Mouse (Mus musculus): Measurements from ENCODE around the gene Cdkn2d. TPM values are rescaled to one million over a fixed set of nuclear protein-coding genes. Genes with fewer than 3 reads are reported as not detected.
"Not testable (repeated sequence)": the region's sequence is repeated elsewhere in the genome, so short reads cannot be mapped to it uniquely, and the experiment has no call there.

Cdkn2d gene
- polyA plus RNA-seq, 1 experiment from 2014 or later = 57.8 TPM

DNA sequence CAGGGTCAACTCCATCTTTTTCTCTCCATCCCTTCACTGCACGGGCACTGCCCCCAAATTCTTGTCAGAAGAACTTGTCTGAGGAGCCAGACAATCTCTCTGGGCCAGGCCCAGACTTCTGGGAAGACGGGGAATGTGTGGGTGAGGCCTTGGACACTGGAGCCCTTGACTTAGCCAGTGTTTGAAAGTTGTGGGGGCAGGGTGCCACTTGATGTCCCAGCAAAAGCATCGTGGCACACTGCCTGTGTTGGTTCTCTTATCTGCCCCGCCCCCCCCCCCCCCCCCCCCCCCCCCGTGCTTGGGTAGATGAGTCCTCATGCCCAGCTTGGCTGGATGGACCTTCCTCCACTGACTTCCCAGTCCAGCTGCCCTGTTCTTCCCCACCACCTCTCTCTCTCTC is 37.8 kb upstream of the Cdkn2d start:
- Histone ChIP-seq H3K9me3 (replicated peaks) (no peaks in the 10 kb centered on the region), H3K36me3 (no peaks in the 10 kb centered on the region), H3K9ac (no peak overlapping the region), H3K4me2 (replicated peaks) (no peak overlapping the region), H3K4me3 (replicated peaks) (no peak overlapping the region), H3K27ac (replicated peaks) (no peak overlapping the region), H3K4me1 (peaks cover 11% of the 10 kb centered on the region), H3K27me3 (no peaks in the 10 kb centered on the region)
- WGBS = 55% methylated on average over 4 of the region's 5 CpGs
- ATAC-seq (ENCODE audit: insufficient number of reproducible peaks, low FRiP score, low TSS enrichment, low read depth) = no peak

DNA sequence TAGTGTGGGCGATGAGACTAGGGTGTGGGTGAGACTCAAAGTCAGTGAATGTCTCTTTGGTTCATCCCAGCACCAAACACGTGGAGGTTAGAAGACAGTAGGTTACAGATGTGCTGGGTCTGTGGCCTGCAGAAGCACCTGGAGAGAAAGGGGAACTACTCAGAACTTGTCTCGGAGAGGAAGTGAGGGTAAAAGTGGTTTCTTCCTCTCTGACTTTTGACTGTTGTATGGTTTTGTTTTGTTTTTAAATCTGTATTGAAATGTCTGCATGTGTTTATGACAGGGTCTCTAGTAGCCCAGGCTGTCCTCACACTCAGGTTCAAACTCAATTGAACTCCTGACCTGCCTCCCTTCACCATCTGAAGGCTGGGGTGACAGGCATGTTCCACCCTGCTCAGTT is 36.8 kb upstream of the Cdkn2d start:
- WGBS = 71% methylated on average over 3 of the region's 3 CpGs
- Histone ChIP-seq H3K4me2 (replicated peaks) (no peak overlapping the region), H3K27me3 (no peaks in the 10 kb centered on the region), H3K4me1 (peaks cover 11% of the 10 kb centered on the region), H3K9me3 (replicated peaks) (no peaks in the 10 kb centered on the region), H3K9ac (no peak overlapping the region), H3K36me3 (no peaks in the 10 kb centered on the region), H3K4me3 (replicated peaks) (no peak overlapping the region), H3K27ac (replicated peaks) (no peak overlapping the region)
- no peak for ATAC-seq (ENCODE audit: insufficient number of reproducible peaks, low FRiP score, low TSS enrichment, low read depth)

DNA sequence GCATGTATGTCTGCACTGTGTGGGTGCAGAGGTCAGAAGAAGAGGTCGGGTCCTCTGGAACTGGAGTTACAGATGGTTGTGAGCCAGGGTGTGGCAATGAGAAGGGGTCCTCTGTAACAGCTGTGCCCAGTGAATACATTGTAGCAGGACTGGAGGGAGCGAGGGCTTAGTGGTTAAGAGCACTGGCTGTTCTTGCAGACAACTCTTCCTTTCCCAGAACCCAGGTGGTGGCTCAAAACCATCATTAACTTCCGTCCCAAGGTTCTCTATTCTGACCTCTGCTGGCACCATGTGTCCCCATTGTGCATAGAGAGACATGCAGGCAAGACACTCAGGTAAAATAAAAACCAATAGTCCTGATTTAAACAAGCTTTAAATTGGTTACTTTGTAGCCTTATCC is 36.4 kb upstream of the Cdkn2d start:
- Histone ChIP-seq H3K36me3 (no peaks in the 10 kb centered on the region), H3K9ac (no peak overlapping the region), H3K4me1 (peaks cover 6% of the 10 kb centered on the region), H3K4me3 (replicated peaks) (no peak overlapping the region), H3K4me2 (replicated peaks) (no peak overlapping the region), H3K27me3 (no peaks in the 10 kb centered on the region), H3K9me3 (replicated peaks) (no peaks in the 10 kb centered on the region), H3K27ac (replicated peaks) (no peak overlapping the region)
- 68% methylated on average over 3 of the region's 3 CpGs for WGBS
- no peak for ATAC-seq (ENCODE audit: insufficient number of reproducible peaks, low FRiP score, low TSS enrichment, low read depth)

DNA sequence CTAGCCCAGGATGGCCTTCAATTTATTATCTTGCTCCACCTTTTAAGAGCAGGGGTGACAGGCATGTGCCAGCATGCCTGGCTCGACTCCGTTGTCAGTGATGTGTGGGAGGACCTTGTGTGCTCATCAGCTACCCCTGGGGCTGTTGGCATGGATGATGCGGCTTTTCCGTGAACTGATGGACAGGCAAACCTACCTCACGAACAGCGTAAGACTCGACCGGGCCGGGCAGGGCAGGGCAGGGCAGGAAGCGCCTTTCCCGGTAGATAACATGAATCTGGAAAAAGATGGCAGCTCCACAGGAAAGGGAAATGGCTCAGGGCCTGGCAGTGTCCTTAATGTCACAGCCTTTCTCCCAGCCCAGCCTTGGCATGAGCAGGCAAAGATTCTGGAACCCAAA is 33.1 kb upstream of the Cdkn2d start:
- Histone ChIP-seq H3K4me3 (replicated peaks) (no peak overlapping the region), H3K9ac (no peak overlapping the region), H3K4me2 (replicated peaks) (no peak overlapping the region), H3K27me3 (no peaks in the 10 kb centered on the region), H3K4me1 (peaks cover 19% of the 10 kb centered on the region), H3K27ac (replicated peaks) (no peak overlapping the region), H3K36me3 (no peaks in the 10 kb centered on the region), H3K9me3 (replicated peaks) (no peaks in the 10 kb centered on the region)
- 75% methylated on average over 11 of the region's 11 CpGs for WGBS
- ATAC-seq (ENCODE audit: insufficient number of reproducible peaks, low FRiP score, low TSS enrichment, low read depth) = no peak

DNA sequence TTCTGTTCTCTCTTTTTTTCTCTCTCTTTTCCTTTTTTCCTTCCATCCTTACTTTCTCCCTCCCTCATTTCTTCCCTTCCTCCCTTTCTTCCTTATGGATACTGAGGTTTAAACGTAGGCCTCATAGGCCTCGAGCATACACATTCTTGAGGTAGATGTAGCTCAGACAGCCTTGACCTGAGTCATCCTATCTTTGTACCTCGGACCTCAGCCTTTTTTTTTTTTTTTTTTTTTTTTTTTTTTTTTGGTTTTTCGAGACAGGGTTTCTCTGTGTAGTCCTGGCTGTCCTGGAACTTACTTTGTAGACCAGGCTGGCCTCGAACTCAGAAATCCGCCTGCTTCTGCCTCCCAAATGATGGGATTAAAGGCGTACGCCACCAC is 31.7 kb upstream of the Cdkn2d start:
- H3K4me1 ChIP-seq = peaks cover 19% of the 10 kb centered on the region
- not testable (repeated sequence) for H3K4me2 ChIP-seq (replicated peaks); H3K27me3 ChIP-seq; H3K36me3 ChIP-seq; H3K9ac ChIP-seq; H3K9me3 ChIP-seq (replicated peaks); H3K27ac ChIP-seq (replicated peaks); ATAC-seq (ENCODE audit: insufficient number of reproducible peaks, low FRiP score, low TSS enrichment, low read depth); H3K4me3 ChIP-seq (replicated peaks)
- 90% methylated on average over 8 of the region's 8 CpGs for WGBS

DNA sequence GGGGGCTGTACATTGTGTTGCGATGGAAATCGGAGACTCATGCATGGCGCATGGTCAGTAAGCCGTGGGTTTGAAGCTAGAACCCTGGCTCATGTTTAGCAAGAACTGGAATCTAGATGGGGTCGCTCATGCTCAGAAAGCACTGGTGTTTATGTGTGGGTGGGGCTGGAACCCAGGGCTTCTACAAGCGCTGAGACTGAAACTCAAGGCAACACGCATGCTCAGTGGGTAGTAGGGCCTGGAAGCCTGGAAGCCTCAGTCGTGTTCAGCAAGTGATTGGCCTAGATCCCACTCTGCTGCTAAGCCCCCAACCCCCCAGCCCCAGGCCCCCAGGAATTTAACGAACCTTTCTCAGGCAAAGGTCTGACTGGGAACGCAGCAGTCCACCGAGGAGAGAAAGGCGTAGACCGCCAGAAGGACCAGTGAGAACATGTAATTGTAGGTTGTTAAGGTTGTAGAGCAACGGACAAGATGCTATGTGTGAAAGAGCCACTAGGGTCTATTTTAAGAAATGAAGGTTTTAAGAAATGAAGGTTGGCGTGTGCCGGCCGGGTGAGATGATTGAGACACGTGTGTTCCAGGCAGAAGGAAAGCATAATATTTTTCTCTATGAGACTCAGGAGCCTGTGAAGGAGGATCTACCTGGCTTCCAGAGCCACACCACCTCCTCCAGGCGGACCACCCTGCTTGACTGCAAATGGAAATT is 31.2 kb upstream of the Cdkn2d start:
- Histone ChIP-seq H3K27ac (replicated peaks) (no peak overlapping the region), H3K36me3 (no peaks in the 10 kb centered on the region), H3K9ac (no peak overlapping the region), H3K9me3 (replicated peaks) (no peaks in the 10 kb centered on the region), H3K4me3 (replicated peaks) (peak overlapping the region; percentile 65), H3K27me3 (no peaks in the 10 kb centered on the region), H3K4me1 (peaks cover 19% of the 10 kb centered on the region), H3K4me2 (replicated peaks) (peak overlapping the region; percentile 85; the same call in 1 of the 2 replicates)
- 74% methylated on average over 19 of the region's 19 CpGs for WGBS
- no peak for ATAC-seq (ENCODE audit: insufficient number of reproducible peaks, low FRiP score, low TSS enrichment, low read depth)

DNA sequence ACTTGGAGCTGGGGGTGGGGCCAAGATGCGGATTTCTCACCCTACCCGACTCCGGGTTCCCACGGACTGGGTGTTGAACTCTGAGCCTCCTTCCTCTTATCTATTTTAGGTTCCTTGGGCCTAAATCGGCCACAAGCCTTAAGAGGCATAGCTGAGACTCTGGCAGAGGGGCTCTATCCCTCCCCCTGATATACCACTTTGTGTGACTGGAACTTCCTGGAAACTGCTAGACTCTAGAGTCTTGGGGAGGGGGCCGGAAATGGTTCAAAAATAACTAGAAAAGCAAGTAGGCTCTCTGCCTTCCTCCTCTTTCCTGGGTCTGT is 30.3 kb upstream of the Cdkn2d start:
- peak overlapping the region; percentile 65 for H3K4me3 ChIP-seq (replicated peaks)
- no peaks in the 10 kb centered on the region for H3K36me3 ChIP-seq
- peak overlapping the region; percentile 85 for H3K4me2 ChIP-seq (replicated peaks)
- no peaks in the 10 kb centered on the region for H3K27me3 ChIP-seq
- no peak for ATAC-seq (ENCODE audit: insufficient number of reproducible peaks, low FRiP score, low TSS enrichment, low read depth)
- peak overlapping the region; percentile 68 for H3K9ac ChIP-seq
- 0 out of 2 replicates have a peak overlapping the region, but pooled peaks have one; percentile 60 for H3K27ac ChIP-seq (replicated peaks)
- H3K9me3 ChIP-seq (replicated peaks) = no peaks in the 10 kb centered on the region
- WGBS = 12% methylated on average over 6 of the region's 6 CpGs
- H3K4me1 ChIP-seq = peaks cover 19% of the 10 kb centered on the region

DNA sequence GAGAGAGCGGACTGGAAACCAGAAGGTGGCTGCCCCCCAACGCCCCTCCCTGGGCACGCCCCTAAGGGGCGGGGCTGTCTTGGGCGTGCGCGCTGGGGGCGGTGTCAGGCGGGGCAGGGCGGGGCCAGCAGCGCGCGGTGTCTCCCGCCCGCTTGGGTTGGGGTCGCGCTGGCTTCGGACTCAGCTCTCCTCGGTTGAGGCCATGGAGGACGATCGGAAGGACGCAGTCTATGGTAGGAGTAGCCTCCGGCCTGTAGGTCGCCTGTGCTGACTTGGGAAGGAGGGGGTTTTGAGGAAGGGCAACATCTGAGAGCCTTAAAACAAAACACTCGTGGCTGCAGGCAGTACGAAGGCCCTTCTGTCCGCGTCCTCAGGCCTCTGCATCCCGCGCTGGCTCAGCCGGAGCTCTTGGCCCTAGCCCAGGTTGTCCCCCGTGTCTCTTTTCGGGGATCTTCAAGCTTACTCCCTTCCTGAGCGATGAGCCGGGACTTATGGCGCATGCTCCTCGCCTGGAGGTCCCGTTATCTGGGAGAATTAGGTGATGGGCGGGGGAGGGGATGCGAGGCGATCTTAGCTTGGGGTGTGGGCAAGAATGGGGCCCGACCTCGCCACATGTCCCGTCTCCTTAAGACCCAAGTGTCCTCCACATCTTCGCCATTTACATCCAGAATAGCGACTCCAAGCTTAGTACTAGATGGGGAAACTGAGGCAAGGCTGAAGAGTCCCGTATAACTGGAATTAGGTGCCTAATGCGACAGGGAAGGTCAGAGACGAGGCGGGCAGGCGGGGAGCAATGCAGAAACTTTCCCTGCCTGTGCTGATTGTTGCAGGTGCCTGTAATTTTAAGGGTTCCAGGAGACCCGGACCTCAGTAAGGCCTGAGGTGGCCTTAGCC is 29.7 kb upstream of the Cdkn2d start, which contains the start of gene Slc44a2:
Slc44a2 (plus strand) TSS at position 80 of the 894 bp plus-strand sequence.
- H3K9me3 ChIP-seq (replicated peaks) = no peaks in the 10 kb centered on the region
- peak within 1 kb of the TSS; percentile 85 for H3K4me2 ChIP-seq (replicated peaks)
- H3K4me1 ChIP-seq = peaks cover 19% of the 10 kb centered on the region
- no peaks in the 10 kb centered on the region for H3K27me3 ChIP-seq
- under 1% methylated on average over 52 of the region's 52 CpGs for WGBS
- ATAC-seq (ENCODE audit: insufficient number of reproducible peaks, low FRiP score, low TSS enrichment, low read depth) = peak; percentile 93
- peak within 1 kb of the TSS; percentile 60; the same call in 1 of the 2 replicates for H3K27ac ChIP-seq (replicated peaks)
- H3K36me3 ChIP-seq = no peaks in the 10 kb centered on the region
- peak within 1 kb of the TSS; percentile 68 for H3K9ac ChIP-seq
- peak within 1 kb of the TSS; percentile 65 for H3K4me3 ChIP-seq (replicated peaks)

DNA sequence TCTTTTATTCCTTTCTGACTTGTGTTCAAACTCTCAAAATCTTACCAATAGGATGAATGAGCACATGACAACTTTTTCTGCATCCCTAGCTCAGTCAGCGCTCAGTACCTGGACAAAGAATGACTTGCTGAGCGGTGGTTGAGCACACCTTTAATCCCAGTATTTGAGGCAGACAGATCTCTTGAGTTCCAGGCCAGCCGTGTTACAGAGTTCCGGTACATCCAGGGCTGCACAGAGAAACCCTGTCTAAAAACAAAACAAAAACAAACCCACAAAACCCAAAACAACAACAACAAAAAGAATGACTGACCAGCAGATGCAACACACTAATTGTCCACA is 29.0 kb upstream of the Cdkn2d start:
- H3K27me3 ChIP-seq = no peaks in the 10 kb centered on the region
- H3K4me1 ChIP-seq = peaks cover 19% of the 10 kb centered on the region
- H3K36me3 ChIP-seq = no peaks in the 10 kb centered on the region
- peak overlapping the region; percentile 85 for H3K4me2 ChIP-seq (replicated peaks)
- H3K27ac ChIP-seq (replicated peaks) = peak overlapping the region; percentile 60; the same call in 1 of the 2 replicates
- ATAC-seq (ENCODE audit: insufficient number of reproducible peaks, low FRiP score, low TSS enrichment, low read depth) = no peak
- no peak overlapping the region for H3K9ac ChIP-seq
- 17% methylated on average over 4 of the region's 4 CpGs for WGBS
- peak overlapping the region; percentile 65 for H3K4me3 ChIP-seq (replicated peaks)
- no peaks in the 10 kb centered on the region for H3K9me3 ChIP-seq (replicated peaks)

DNA sequence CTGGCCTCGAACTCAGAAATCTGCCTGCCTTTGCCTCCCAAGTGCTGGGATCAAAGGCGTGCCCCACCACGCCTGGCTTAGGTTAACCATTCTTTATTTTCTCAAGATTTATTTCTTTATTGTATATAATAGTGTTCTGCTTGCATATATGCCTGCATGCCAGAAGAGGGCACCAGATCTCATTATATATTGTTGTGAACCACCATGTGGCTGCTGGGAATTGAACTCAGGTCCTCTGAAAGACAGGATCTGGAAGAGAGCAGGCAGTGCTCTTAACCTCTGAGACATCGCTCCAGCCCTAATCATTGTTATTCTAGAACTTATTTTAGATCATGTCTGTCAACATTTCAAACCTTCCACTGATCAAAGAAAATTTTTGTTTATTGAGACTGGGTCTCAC is 28.3 kb upstream of the Cdkn2d start:
- Histone ChIP-seq H3K4me1 (peaks cover 19% of the 10 kb centered on the region), H3K36me3 (no peaks in the 10 kb centered on the region), H3K4me2 (replicated peaks) (no peak overlapping the region), H3K27me3 (no peaks in the 10 kb centered on the region), H3K4me3 (replicated peaks) (no peak overlapping the region), H3K9ac (no peak overlapping the region), H3K9me3 (replicated peaks) (no peaks in the 10 kb centered on the region), H3K27ac (replicated peaks) (no peak overlapping the region)
- 91% methylated on average over 4 of the region's 4 CpGs for WGBS
- ATAC-seq (ENCODE audit: insufficient number of reproducible peaks, low FRiP score, low TSS enrichment, low read depth) = no peak

DNA sequence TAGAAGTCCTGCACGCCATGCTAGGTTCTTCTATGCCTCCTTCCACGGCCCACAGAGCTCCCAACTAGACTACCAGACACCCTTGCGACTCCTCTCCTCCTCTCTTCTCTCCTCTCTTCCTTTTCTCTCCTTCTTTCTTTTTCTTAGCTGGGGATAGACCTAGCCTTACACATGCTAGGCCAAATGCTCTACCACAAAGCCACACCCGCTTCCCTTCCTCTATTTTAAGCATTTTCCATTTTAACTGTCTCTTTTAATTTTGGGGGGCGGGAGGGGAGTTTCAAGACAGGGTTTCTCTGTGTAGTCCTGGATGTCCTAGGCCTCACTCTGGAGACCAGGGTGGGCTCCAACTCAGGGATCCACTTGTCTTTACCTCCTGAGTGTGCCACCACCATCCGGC is 27.6 kb upstream of the Cdkn2d start:
- H3K4me3 ChIP-seq (replicated peaks) = no peak overlapping the region
- no peak overlapping the region for H3K9ac ChIP-seq
- no peaks in the 10 kb centered on the region for H3K36me3 ChIP-seq
- H3K27ac ChIP-seq (replicated peaks) = no peak overlapping the region
- WGBS = 93% methylated on average over 6 of the region's 6 CpGs
- no peak overlapping the region for H3K4me2 ChIP-seq (replicated peaks)
- no peaks in the 10 kb centered on the region for H3K9me3 ChIP-seq (replicated peaks)
- H3K27me3 ChIP-seq = no peaks in the 10 kb centered on the region
- no peak for ATAC-seq (ENCODE audit: insufficient number of reproducible peaks, low FRiP score, low TSS enrichment, low read depth)
- H3K4me1 ChIP-seq = peaks cover 19% of the 10 kb centered on the region
